Mouse (Mus musculus) cerebellum, adult 9-11 months (tissue): ENCODE measurements around the gene Skint5.
"Not testable (repeated sequence)": the region's sequence is repeated elsewhere in the genome, so short reads cannot be mapped to it uniquely, and the experiment has no call there.

Experiments used
- DNase-seq: peaks from one replicate; pipeline ENCODE4 v3.0.0; 2022

Gene Skint5

DNA sequence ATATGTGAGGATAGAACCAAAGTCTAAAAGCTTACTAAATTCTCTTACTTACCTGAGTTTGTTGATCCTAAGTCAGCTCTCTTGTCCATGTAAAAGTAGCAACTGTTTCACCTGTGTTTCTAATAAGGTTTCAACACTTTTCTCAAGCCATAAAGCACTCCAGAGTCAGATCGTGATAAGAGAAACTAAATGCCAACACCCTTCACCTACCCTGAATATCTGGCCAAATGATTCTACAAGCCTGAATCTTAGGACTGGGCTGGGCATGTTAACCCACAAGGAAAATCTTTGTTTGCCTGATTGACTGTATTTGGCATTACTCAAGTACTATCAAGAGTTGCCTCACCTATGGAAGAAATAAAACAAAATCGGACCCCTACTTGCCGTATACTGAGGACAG lies at the start of gene Skint5:
Gene Skint5 (minus strand): TSS at position 101 of the 400 bp plus-strand sequence.
- no peak for DNase-seq

DNA sequence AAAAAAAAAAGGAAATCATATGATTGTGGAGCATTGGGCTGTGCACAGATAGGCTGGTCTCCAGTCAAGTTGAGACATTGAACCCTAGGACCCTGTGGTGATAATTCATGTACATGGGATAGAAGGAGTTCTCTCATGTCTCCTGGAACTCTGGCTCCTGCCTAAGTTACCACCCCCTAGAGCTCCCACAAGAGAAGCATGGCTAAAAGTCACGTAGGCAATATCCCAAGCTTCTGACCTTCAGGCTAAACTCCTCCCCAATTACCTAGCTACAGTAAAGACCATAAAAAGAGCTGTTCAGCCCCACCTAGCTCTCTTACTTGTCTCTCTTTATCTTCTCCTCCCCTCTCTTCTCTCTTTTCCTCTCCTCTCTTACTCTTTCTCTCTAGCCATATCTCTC lies 42.0 kb downstream of the Skint5 start:
- DNase-seq = no peak

DNA sequence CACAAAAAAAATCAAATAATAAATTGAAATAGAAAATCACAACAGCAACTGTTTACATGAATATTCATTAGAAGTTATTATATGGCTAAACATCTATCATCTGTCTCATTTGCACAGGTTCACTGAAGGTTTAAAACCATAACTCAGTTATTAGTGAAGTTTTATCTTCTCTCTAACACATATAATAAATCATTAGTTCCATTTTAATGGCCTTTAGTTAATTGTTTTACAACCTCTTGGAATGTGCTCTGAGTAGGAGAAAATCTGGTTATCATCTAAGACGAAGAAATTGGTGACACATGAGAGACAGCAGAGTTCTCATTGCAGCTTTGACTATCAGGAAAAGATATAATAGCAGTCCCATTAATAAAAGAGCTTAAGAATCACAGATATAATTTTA lies 235.1 kb downstream of the Skint5 start:
- DNase-seq = no peak

DNA sequence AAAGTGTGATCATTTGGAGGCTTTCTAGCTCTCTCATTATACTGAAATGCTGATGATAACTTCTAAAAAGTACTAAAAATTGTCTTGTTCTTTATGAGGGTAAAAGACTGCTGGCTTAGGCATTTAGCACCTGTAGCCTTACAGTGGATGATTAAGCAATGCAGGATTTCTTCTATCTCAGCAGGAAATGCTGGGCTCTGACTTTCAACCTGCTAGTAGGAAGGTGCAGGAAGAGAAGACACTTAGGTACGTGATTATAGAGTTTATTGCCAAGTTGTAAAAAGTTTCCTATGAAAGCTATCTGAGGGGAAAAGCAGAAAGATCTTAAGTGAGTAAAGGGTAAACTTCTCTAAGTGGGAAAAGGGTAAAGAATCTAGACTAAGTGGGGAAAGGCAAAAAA lies 235.6 kb downstream of the Skint5 start:
- no peak for DNase-seq

DNA sequence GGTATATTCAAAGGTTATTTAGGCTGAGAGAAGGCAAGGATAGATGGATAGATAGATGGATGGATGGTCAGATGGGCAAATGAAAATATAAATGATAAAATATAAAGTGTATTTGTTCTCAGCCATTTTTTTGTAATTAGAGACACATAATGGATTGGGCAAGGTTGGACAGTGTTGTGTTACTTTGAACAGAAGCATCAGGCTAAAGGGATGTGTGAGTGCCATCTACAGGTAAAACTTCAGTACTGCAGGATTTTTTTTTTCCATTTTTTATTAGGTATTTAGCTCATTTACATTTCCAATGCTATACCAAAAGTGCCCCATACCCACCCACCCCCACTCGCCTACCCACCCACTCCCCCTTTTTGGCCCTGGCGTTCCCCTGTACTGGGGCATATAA lies 551.1 kb downstream of the Skint5 start:
- not testable (repeated sequence) for DNase-seq
